Mouse (Mus musculus) megakaryocyte-erythroid progenitor cell, adult 5-6 weeks (primary cell): Measurements from ENCODE around the gene Dennd2c. TPM values are rescaled to one million over a fixed set of nuclear protein-coding genes. Genes with fewer than 3 reads are reported as not detected.
"Not testable (repeated sequence)": the region's sequence is repeated elsewhere in the genome, so short reads cannot be mapped to it uniquely, and the experiment has no call there.

Experiments used
- ATAC-seq: replicated peaks from 2 replicates; pipeline ENCODE4 v1.8.0; 2016; ENCODE audit warnings: mild to moderate bottlenecking, inconsistent platforms; ENCODE audit not compliant: severe bottlenecking, poor library complexity, low FRiP score, low TSS enrichment
- total RNA-seq, 2 experiments: library from RNA; stranded (forward) in 1 of 2; stranded (reverse) in 1 of 2; fragments of 200-1000, 215-1000 nt in 1 of 2; fragments of >200 nt in 1 of 2; fragmentation: Nextera tagmentation in 1 of 2; gene quantifications; 2 replicates each; pipeline ENCODE4 v1.2.3; 2014 to 2017

Dennd2c gene
- total RNA-seq, 2 experiments from 2014 or later, result 2.4 to 4.9 TPM

DNA sequence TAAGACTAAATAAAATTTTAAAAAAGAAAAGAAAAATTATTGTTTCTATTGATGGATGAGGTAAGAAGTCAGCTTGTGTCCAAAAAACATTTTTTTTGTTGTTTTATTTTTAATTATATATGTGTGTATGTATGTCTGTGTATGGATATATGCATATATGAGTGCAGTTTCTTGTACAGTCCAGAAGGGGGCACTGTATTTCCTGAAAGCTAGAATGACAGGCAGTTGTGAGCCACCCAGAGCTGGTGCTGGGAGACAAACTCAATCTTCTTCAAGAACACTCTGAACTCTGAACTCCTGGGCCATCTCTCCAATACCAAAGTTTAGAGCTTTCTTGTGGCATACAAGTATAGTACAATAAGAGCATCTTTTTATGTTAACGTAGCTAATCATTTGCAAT, 101.2 kb downstream of the Dennd2c start:
- ATAC-seq, result no peak

DNA sequence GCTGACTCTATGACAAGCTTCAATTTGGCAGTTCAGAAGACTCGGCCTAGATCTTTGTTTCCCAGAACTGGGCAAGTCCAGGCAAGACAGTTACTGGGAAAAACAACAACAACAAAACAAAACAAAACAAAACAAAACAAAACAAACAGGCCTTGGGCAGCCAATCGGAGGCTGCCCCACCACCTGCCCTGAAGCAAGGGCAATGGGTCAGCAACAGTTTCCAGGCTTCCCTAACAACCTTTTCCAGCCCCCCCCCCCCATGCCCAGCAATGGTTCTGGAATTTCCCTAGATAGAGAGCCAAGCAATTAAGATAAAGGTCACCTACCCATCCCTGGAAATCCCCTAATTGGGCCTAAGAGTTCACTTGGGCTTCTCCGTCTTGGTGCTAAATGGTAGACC, 102.0 kb downstream of the Dennd2c start:
- ATAC-seq, result no peak

DNA sequence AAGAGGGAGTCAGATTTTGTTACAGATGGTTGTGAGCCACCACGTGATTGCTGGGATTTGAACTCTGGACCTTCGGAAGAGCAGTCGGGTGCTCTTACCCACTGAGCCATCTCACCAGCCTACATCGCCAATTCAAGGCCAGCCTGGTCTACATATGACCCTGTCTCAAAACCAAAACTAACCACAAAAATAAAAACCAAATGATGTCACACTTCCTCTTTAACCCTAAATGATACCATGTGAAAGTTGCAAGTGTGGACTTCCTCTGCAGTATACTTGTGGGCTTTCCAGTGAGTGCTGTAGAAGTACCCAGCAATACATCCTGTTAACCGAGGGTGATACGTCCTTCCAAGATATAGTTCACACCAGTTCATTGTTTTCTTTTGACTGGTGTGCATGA, 104.0 kb downstream of the Dennd2c start:
- ATAC-seq, result no peak

- no peak for ATAC-seq
These were observed 105.3 kb downstream of the Dennd2c start for GRCm38 (mm10) chr3:103207749-103208148.

GRCm38 (mm10) chr3:103208237-103208636, 105.8 kb downstream of the Dennd2c start:
- ATAC-seq, result no peak

- no peak for ATAC-seq
These were observed 108.7 kb downstream of the Dennd2c start for GRCm38 (mm10) chr3:103211101-103211500.

DNA sequence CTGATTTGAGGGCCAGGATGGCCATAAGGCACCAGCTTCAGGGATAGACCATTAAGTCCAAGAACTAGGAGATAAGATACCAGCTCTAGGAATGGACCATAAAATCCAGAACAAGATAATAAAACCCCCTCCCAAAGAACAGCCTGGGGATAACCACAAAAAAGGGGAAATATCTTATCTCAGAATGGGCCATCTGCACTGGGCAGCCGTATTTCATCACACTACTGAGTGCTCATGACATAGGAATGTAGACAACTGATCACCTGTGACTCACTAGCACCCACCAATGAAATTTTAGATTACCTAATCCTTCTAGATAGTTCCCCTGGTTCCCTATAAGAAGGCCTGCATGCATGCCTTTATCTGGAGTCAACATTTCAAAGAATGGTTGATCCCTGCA, 109.7 kb downstream of the Dennd2c start:
- ATAC-seq, result no peak

- no peak for ATAC-seq
These were observed 111.1 kb downstream of the Dennd2c start for GRCm38 (mm10) chr3:103213537-103213936.

DNA sequence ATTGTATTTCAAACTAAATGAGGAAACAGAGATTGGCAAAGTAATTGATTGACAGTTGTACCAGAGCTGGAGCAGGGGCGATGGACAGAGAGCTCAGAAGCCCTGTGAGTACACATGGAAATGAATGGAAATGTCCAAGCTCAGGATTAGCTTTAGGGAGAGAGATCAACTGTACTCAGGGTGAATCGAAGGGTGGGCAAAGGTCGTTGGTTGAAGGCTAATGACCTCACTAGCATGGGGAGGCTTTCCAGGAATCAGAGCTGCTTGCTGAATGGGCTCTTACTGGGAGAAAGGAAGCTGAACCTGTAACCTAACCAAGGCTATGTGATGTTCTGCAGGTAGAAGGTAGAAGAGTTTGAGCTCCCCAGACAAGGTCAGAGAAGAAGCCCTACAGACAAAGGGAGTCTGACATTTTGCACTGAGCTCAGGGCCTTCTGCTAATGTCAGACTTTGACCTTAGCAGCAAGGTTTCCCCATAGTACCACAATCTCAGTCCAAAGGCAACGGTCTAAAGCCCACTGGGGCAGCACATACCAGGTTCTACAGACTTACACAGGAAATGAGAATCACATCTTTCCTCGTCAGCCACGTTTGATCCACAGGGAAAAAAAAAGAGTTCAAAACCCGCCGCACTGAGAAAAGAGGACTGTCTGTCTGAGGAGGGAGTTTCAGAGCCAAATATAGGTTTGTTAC, 112.3 kb downstream of the Dennd2c start:
- ATAC-seq, result no peak

- not testable (repeated sequence) for ATAC-seq
These were observed 113.0 kb downstream of the Dennd2c start for GRCm38 (mm10) chr3:103215399-103215798.

Other genes starting within 250 kb of the Dennd2c start
- not detected in 2 replicates for gene Sycp1, start 166.5 kb upstream of the Dennd2c start, total RNA-seq (2014; fragmentation: Nextera tagmentation)
- gene Sycp1, start 166.5 kb upstream of the Dennd2c start, total RNA-seq (2017), result not detected in 2 replicates
- gene Nr1h5, start 138.5 kb upstream of the Dennd2c start, total RNA-seq (2014; fragmentation: Nextera tagmentation), result not detected in 2 replicates
- gene Nr1h5, start 138.5 kb upstream of the Dennd2c start, total RNA-seq (2017), result not detected in 2 replicates
- 15.9 and 25.6 TPM in 2 replicates for gene Sike1, start 106.9 kb upstream of the Dennd2c start, total RNA-seq (2014; fragmentation: Nextera tagmentation)
- gene Sike1, start 106.9 kb upstream of the Dennd2c start, total RNA-seq (2017), result 15.1 and 23.5 TPM in 2 replicates
- gene Csde1, start 82.2 kb upstream of the Dennd2c start, total RNA-seq (2014; fragmentation: Nextera tagmentation), result 225 and 272 TPM in 2 replicates
- 502 and 648 TPM in 2 replicates for gene Csde1, start 82.2 kb upstream of the Dennd2c start, total RNA-seq (2017)
- gene Nras, start 44.3 kb upstream of the Dennd2c start, total RNA-seq (2014; fragmentation: Nextera tagmentation), result 76.5 and 84.3 TPM in 2 replicates
- 62.4 and 113 TPM in 2 replicates for gene Nras, start 44.3 kb upstream of the Dennd2c start, total RNA-seq (2017)
- 1.7 TPM in 1 of 2 replicates, not detected in the other for gene Ampd1, start 28.6 kb upstream of the Dennd2c start, total RNA-seq (2014; fragmentation: Nextera tagmentation)
- not detected in 2 replicates for gene Ampd1, start 28.6 kb upstream of the Dennd2c start, total RNA-seq (2017)
- gene Bcas2, start 69.1 kb downstream of the Dennd2c start, total RNA-seq (2014; fragmentation: Nextera tagmentation), result 134 and 143 TPM in 2 replicates
- gene Bcas2, start 69.1 kb downstream of the Dennd2c start, total RNA-seq (2017), result 260 and 277 TPM in 2 replicates
- gene Trim33, start 176.7 kb downstream of the Dennd2c start, total RNA-seq (2014; fragmentation: Nextera tagmentation), result 87.1 and 90.4 TPM in 2 replicates
- gene Trim33, start 176.7 kb downstream of the Dennd2c start, total RNA-seq (2017), result 68.0 and 93.9 TPM in 2 replicates